Mouse (Mus musculus): ENCODE results near the gene Abi1.

Gene Abi1

GRCm38 (mm10) chr2:23040001-23040646 lies at the start of gene Abi1:
Gene Abi1 (minus strand): TSS chr2:23040241.
- in situ Hi-C loops (cut with MboI, MseI) = loop anchor here (5.0 kb wide), 1 partner anchor 52 kb away; no protein-coding TSS in a partner anchor

- in situ Hi-C loops (cut with MboI, MseI) = no loop called here
Observed at GRCm38 (mm10) chr2:23084540-23084939, 44.5 kb upstream of the Abi1 start.

- in situ Hi-C loops (cut with MboI, MseI) = no loop called here
Observed at GRCm38 (mm10) chr2:23078588-23078987, 38.5 kb upstream of the Abi1 start.

GRCm38 (mm10) chr2:23077693-23078092 lies 37.7 kb upstream of the Abi1 start:
- in situ Hi-C loops (cut with MboI, MseI) = no loop called here

- in situ Hi-C loops (cut with MboI, MseI) = no loop called here
Observed at GRCm38 (mm10) chr2:23076783-23077182, 36.7 kb upstream of the Abi1 start.

GRCm38 (mm10) chr2:23075846-23076245 lies 35.8 kb upstream of the Abi1 start:
- in situ Hi-C loops (cut with MboI, MseI) = no loop called here

- in situ Hi-C loops (cut with MboI, MseI) = no loop called here
Observed at GRCm38 (mm10) chr2:23071406-23071805, 31.4 kb upstream of the Abi1 start.

GRCm38 (mm10) chr2:23070491-23070890 lies 30.4 kb upstream of the Abi1 start:
- in situ Hi-C loops (cut with MboI, MseI) = no loop called here

GRCm38 (mm10) chr2:23068894-23069744 lies 29.1 kb upstream of the Abi1 start:
- in situ Hi-C loops (cut with MboI, MseI) = no loop called here

GRCm38 (mm10) chr2:23068370-23068737 lies 28.3 kb upstream of the Abi1 start:
- in situ Hi-C loops (cut with MboI, MseI) = no loop called here

GRCm38 (mm10) chr2:23067552-23068369 lies 27.7 kb upstream of the Abi1 start, which contains the start of gene Acbd5:
Gene Acbd5 (plus strand): TSS chr2:23068167.
- in situ Hi-C loops (cut with MboI, MseI) = no loop called here

GRCm38 (mm10) chr2:23052523-23052922 lies 12.5 kb upstream of the Abi1 start:
- in situ Hi-C loops (cut with MboI, MseI) = no loop called here

GRCm38 (mm10) chr2:23051890-23052289 lies 11.8 kb upstream of the Abi1 start:
- in situ Hi-C loops (cut with MboI, MseI) = no loop called here

GRCm38 (mm10) chr2:23048006-23048405 lies 8.0 kb upstream of the Abi1 start:
- in situ Hi-C loops (cut with MboI, MseI) = no loop called here

- in situ Hi-C loops (cut with MboI, MseI) = no loop called here
Observed at GRCm38 (mm10) chr2:23045703-23046102, 5.7 kb upstream of the Abi1 start.

GRCm38 (mm10) chr2:23042189-23042588 lies 2.1 kb upstream of the Abi1 start:
- in situ Hi-C loops (cut with MboI, MseI) = loop anchor here (5.0 kb wide), 1 partner anchor 50 kb away; no protein-coding TSS in a partner anchor

GRCm38 (mm10) chr2:23041457-23041856 lies 1.4 kb upstream of the Abi1 start:
- in situ Hi-C loops (cut with MboI, MseI) = loop anchor here (5.0 kb wide), 1 partner anchor 51 kb away; no protein-coding TSS in a partner anchor

GRCm38 (mm10) chr2:23040690-23041089 lies 649 bp upstream of the Abi1 start:
- in situ Hi-C loops (cut with MboI, MseI) = loop anchor here (5.0 kb wide), 1 partner anchor 52 kb away; no protein-coding TSS in a partner anchor

GRCm38 (mm10) chr2:23039082-23040000 lies 700 bp downstream of the Abi1 start:
- in situ Hi-C loops (cut with MboI, MseI) = no loop called here

GRCm38 (mm10) chr2:23035467-23035866 lies 4.6 kb downstream of the Abi1 start:
- in situ Hi-C loops (cut with MboI, MseI) = no loop called here
